Mouse (Mus musculus): ENCODE measurements around the gene Oxt. TPM values are rescaled to one million over a fixed set of nuclear protein-coding genes. Genes with fewer than 3 reads are reported as not detected.

Gene Oxt
- total RNA-seq (2023): not detected

DNA sequence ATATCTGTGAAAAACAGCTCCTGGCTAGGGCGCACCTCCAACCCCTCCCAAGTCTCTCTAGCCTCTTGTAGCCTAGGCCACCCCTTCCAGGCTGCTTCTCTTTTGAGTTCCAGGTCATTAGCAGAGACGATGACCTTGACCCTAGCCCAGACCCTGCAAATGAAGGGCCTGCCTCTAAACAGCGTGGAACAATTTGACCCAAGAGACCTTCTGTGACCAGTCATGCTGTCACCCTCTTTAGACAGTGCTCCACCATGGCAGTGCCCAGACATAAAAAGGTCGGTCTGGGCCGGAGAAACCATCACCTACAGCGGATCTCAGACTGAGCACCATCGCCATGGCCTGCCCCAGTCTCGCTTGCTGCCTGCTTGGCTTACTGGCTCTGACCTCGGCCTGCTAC is at the start of gene Oxt:
Gene Oxt (plus strand): TSS at position 301 of the 400 bp plus-strand sequence.

DNA sequence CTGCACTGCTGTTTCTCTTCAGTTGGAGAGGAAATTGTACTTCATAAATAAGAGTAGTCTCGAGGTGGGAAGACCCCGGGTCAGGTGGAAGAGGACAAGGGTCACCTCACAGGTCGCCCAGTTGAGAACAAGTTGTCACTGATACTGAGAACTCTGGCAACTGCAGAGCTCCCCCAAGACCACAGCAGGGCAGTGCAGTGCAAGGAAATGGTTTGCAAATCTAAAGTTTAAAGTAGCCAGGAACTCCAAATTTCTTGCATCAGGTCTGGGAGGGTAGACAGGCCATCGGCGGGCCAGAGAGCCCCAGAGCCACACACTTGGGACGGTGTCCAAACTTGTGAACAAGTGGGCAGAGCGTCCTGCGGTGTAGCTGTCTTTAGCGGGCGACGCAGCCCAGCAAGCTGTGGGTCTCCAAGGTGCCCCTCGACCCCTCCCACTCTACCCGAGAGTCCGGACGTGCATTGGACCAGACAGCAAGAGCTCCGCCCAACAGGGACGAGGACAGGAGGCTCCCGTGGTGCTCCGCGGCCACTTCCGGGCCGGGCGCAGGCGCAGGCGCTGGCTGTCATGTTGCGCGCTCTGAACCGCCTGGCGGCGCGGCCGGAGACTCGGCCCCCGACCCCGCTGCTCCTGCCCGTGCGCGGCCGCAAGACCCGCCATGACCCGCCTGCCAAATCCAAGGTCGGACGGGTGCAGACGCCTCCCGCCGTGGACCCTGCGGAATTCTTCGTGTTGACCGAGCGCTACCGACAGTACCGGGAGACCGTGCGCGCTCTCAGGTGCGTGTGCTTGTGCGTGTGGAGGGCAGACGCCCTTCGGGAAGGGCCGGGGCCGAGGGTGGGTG is 12.5 kb upstream of the Oxt start, which contains the start of gene Mrps26:
Gene Mrps26 (plus strand): TSS at position 531 of the 844 bp plus-strand sequence.

DNA sequence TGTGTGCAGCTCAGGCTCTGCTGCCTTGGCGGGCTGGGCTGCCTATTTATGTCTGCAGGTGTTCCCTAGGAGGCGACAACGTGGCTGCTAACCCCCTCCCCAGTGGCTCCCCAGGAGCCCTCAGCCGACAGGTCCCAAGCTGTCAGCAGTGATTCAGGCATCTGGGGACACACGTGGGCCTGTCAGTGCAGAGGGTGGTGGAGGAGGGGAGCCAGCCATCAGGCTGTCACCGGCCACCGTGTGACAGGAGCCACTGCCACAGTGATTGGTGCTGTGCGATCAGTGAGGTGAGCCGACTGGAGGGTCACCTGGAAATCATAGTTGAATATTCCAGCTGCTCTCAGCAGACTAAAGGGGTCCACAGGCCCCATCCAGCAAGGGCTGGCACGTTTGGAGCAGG is 6.6 kb downstream of the Oxt start, which contains the start of gene Avp:
Gene Avp (minus strand): TSS at position 3 of the 400 bp plus-strand sequence.

Other genes starting within 250 kb of the Oxt start
- gene Cpxm1, start 178.6 kb upstream of the Oxt start, total RNA-seq (2023): under 1 TPM; 0.52 to 0.81 TPM
- gene Gm28372, start 170.9 kb upstream of the Oxt start, total RNA-seq (2023): not detected
- not detected for gene 1700020A23Rik, start 170.9 kb upstream of the Oxt start, total RNA-seq (2023)
- not detected for gene Tmem239, start 169.7 kb upstream of the Oxt start, total RNA-seq (2023)
- 100 to 1,000 TPM in 1 of 2 experiments, 10 to 100 TPM in 1; 92.6 to 114 TPM for gene Vps16, start 151.8 kb upstream of the Oxt start, total RNA-seq (2023)
- 10 to 100 TPM; 32.7 to 35.1 TPM for gene Pced1a, start 151.5 kb upstream of the Oxt start, total RNA-seq (2023)
- gene Ptpra, start 125.9 kb upstream of the Oxt start, total RNA-seq (2023): 100 to 1,000 TPM; 114 to 127 TPM
- gene Mrps26, start 12.4 kb upstream of the Oxt start, total RNA-seq (2023): 10 to 100 TPM; 26.0 to 32.2 TPM
- gene Avp, start 6.4 kb downstream of the Oxt start, total RNA-seq (2023): not detected
- 1 to 10 TPM; 4.6 to 5.7 TPM for gene Fastkd5, start 53.9 kb downstream of the Oxt start, total RNA-seq (2023)
- gene Ubox5, start 53.9 kb downstream of the Oxt start, total RNA-seq (2023): 1 to 10 TPM; 4.0 to 4.6 TPM
- gene Lzts3, start 66.6 kb downstream of the Oxt start, total RNA-seq (2023): 1 to 10 TPM; 1.8 to 2.1 TPM
- gene Ddrgk1, start 88.5 kb downstream of the Oxt start, total RNA-seq (2023): 100 to 1,000 TPM in 1 of 2 experiments, 10 to 100 TPM in 1; 88.5 to 112 TPM
- gene Itpa, start 91.4 kb downstream of the Oxt start, total RNA-seq (2023): 10 to 100 TPM; 12.2 to 12.8 TPM
- gene Slc4a11, start 121.3 kb downstream of the Oxt start, total RNA-seq (2023): under 1 TPM; 0.36 to 0.63 TPM